Mouse (Mus musculus): ENCODE measurements around the gene Vipr2.

- TF ChIP-seq CTCF (conservative IDR thresholded peaks at IDR 0.05; ENCODE audit: low read length), result no peak
- TF ChIP-seq POU5F1 (IDR thresholded peaks at IDR 0.05; ENCODE audit: borderline replicate concordance, low read length), result no peak
- no peak for TF ChIP-seq NANOG (IDR thresholded peaks at IDR 0.05; ENCODE audit: borderline replicate concordance, low read length)
Measured at GRCm38 (mm10) chr12:116169666-116170065, 92.1 kb downstream of the Vipr2 start.
